ENCODE assay signal across 8 mouse cellular contexts in the genomic region with DNA sequence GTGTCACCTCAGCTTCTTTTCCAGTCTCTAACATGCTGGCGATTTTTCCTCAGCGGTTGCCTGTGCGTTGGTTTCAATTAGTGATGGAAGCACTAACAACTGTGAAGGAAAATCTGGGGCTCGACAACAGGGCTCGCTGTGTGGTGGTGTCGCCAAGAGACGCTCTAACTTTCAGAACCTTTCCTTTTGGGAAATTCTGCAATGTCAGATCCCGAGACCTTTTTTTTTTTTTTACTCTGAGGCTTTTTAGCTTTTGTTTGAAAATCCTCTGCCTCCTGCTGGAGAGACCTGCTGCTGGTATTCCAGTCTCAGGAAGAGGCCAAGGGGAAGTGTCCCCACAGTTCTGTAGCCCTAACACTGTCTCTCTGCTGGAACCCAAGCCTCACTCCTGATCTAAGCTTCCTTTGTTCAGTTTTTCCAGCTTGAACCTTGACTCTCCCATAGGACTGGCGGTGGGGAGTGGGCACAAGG.
DNase-seq lines count a peak whose midpoint lies in the region; ATAC-seq and TF ChIP-seq lines count a peak whose summit lies in the region.

No protein-coding gene starts in this region.

- H3K27me3 ChIP-seq in hindbrain, embryonic 10.5 days (ENCODE audit: insufficient read depth, poor library complexity, severe bottlenecking), result peaks cover 25% of the 10 kb centered on the region
- no peaks in the 10 kb centered on the region for H3K27me3 ChIP-seq in thymus, adult 2 months (ENCODE audit: control insufficient read depth, insufficient read depth, low read length)

- in situ Hi-C loops in ES-E14 (cut with MboI; ENCODE audit: low sequenced_read_pairs in 2 of 2, unreplicated experiment in 2 of 2), result no loop called here

- ATAC-seq in cerebellum, adult (ENCODE audit: insufficient number of reproducible peaks, low FRiP score, low TSS enrichment), result no peak

- no peak overlapping the region for H3K27ac ChIP-seq in ES-E14 (ENCODE audit: insufficient read depth, low read depth, low read length, poor library complexity, severe bottlenecking)
- peak overlapping the region; percentile 77 for H3K27ac ChIP-seq in hindbrain, embryonic 10.5 days
- H3K27ac ChIP-seq in thymus, adult 2 months (ENCODE audit: control insufficient read depth, insufficient read depth, low read length), result no peak overlapping the region

- no peak overlapping the region for H3K9ac ChIP-seq in ES-E14 (ENCODE audit: insufficient read depth, low read depth, low read length, poor library complexity, severe bottlenecking)

- H3K9me3 ChIP-seq in ES-E14 (ENCODE audit: control insufficient read depth, insufficient read depth, low read depth, low read length), result no peaks in the 10 kb centered on the region
- no peaks in the 10 kb centered on the region for H3K9me3 ChIP-seq in hindbrain, embryonic 10.5 days

- TF ChIP-seq CTCF in thymus, adult 2 months (IDR thresholded peaks at IDR 0.05; ENCODE audit: borderline replicate concordance, control insufficient read depth, extremely low read depth, insufficient read depth, low read length, poor library complexity), result no peak

- no peak overlapping the region for H3K4me3 ChIP-seq in ES-E14 (ENCODE audit: insufficient read depth in 1 of 2, low read depth in 1 of 2, low read length in 2 of 2, poor library complexity in 1 of 2, severe bottlenecking in 1 of 2)
- peak overlapping the region; percentile 39 for H3K4me3 ChIP-seq in hindbrain, embryonic 10.5 days
- no peak overlapping the region for H3K4me3 ChIP-seq in thymus, adult 2 months (ENCODE audit: control insufficient read depth, insufficient read depth, low read length)

- DNase-seq in ES-E14 (ENCODE audit: low read depth, low spot score), result no peak
- DNase-seq in embryo, embryonic 10 days (ENCODE audit: low spot score), result peak; percentile 56
- peak; percentile 49 for DNase-seq in hindbrain, embryonic 10.5 days (ENCODE audit: low spot score)
- peak; percentile 56 for DNase-seq in mesoderm, embryonic 11.5 days (ENCODE audit: low read depth, low spot score)
- no peak for DNase-seq in cerebellum, adult 9-10 months
- DNase-seq in kidney, adult 8-10 months, result no peak
- DNase-seq in thymus, adult 2 months, result no peak

- no peak for TF ChIP-seq POLR2A in thymus, adult 2 months (IDR thresholded peaks at IDR 0.05; ENCODE audit: control insufficient read depth, extremely low read depth, insufficient read depth, low read length, poor library complexity)

- H3K36me3 ChIP-seq in ES-E14 (ENCODE audit: control insufficient read depth, insufficient read depth, low read length, poor library complexity, severe bottlenecking), result no peaks in the 10 kb centered on the region
- H3K36me3 ChIP-seq in hindbrain, embryonic 10.5 days, result no peaks in the 10 kb centered on the region
- H3K36me3 ChIP-seq in thymus, adult 2 months (ENCODE audit: control insufficient read depth, insufficient read depth, low read length), result no peaks in the 10 kb centered on the region

- WGBS in hindbrain, embryonic 10.5 days, result 2% methylated on average over 9 of the region's 9 CpGs
- WGBS in thymus, adult 2 months, result 17% methylated on average over 9 of the region's 9 CpGs

- H3K4me1 ChIP-seq in ES-E14 (ENCODE audit: control insufficient read depth in 2 of 2, insufficient read depth in 2 of 2, low read length in 2 of 2, poor library complexity in 1 of 2), result peaks cover 4 to 7% of the 10 kb centered on the region in 2 experiments; a peak in 2 of 4 replicates
- peaks cover 25% of the 10 kb centered on the region for H3K4me1 ChIP-seq in hindbrain, embryonic 10.5 days (replicated peaks)
- no peaks in the 10 kb centered on the region for H3K4me1 ChIP-seq in thymus, adult 2 months (replicated peaks; ENCODE audit: control insufficient read depth, insufficient read depth, low read length)

TF ChIP-seq in ES-E14, 5 proteins besides CTCF, POLR2A, EP300 and RAD21:
- TF ChIP-seq CHD2 (IDR thresholded peaks at IDR 0.05; ENCODE audit: low read depth, low read length) (no peak), ZC3H11A (IDR thresholded peaks at IDR 0.05; ENCODE audit: borderline replicate concordance, low read depth, low read length) (no peak), ZNF384 (IDR thresholded peaks at IDR 0.05; ENCODE audit: low read depth, low read length) (peak; percentile 74), HCFC1 (IDR thresholded peaks at IDR 0.05; ENCODE audit: borderline replicate concordance, insufficient read depth, low read length) (no peak), MAFK (IDR thresholded peaks at IDR 0.05; ENCODE audit: insufficient read depth, low read depth, low read length) (no peak)

Comparison
In these comparisons a context has a peak if more than half of its experiments do, and no peak if none do; other contexts are left out.
1. DNase-seq: peak in embryo, embryonic 10 days (single experiment), hindbrain, embryonic 10.5 days (single experiment) and mesoderm, embryonic 11.5 days (single experiment); none in ES-E14 (single experiment), cerebellum, adult 9-10 months (single experiment), kidney, adult 8-10 months (0 of 2) and thymus, adult 2 months (single experiment).